Mouse (Mus musculus) thymus, postnatal 4 days (tissue): ENCODE measurements around the gene Mapk10.

Experiments used
- DNase-seq: peaks from one replicate; pipeline ENCODE4 v3.0.0; 2021

Mapk10 gene

DNA sequence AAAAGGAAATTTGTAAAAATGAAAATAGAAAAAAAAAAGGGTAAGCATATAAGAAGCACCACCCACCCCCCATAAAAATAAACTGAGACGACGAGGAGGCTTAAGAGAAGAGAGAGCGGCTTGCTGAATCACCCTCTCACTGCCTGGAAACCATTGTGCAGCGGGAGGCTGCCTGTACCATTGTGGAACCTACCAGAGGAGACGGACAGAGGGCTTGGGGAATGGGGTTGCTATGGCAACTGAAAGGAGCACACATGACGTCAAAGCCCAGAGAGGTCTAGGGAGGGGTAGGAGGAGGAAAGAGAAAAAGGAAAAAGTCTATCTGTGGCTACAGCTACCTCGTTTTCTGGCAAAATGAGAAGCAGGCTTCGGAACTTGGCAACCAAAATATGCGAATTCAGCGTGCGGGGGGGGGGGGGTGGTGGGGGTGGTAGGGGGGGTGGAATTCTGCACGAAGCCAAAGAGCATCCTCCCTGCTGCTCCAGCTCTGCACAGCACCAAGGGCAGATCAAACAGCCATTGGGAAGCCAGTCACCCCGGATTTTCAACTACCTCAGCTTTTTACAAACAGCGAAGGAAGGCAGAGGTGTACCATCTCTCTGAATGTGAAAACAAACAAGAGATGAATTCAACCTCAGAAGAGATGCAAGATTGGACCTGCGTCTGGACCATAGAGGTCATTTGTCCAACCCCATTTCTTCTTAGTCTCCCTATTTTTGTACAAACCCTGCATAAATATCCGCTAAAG is at the start of gene Mapk10:
TSS of gene Mapk10 (minus strand) at position 234 of the 748 bp plus-strand sequence.
- no peak for DNase-seq

DNA sequence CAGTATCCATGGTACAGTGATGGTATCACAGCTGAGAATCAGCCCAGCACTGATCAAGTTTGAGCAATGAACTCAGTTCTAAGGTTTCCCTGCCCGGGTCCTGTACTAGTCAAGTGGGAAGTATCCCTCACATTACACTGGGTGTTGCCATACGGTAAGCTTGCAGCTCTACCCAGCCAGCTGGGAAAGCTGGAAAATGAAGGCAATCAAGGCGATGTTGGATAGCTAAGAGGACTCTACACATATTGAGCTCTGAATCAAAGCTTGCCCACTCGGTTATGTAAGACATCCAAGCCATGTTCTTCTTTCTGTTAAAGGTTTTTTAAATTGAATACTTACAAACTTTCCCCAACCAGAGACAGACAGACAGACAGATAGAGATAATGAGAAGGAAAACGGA is 45.0 kb upstream of the Mapk10 start:
- no peak for DNase-seq

DNA sequence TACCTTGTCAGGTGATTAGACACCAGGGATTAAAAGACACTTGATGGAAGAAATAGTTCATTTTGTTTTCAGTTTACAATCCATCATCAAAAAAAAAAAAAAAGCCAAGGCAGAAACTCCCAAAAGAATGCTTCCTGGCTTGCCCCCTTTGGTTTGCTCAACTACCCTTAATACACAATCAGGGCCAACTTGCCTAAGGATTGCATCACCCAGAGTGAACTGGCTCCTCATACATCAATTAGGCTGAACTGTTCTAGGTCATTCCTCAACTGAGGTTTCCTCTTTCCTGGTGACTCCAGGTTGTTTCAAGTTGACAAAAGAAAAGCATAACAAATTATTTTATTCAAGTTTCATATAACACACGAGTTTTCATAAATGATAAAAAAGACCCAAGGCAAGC is 31.3 kb upstream of the Mapk10 start:
- DNase-seq, result no peak

DNA sequence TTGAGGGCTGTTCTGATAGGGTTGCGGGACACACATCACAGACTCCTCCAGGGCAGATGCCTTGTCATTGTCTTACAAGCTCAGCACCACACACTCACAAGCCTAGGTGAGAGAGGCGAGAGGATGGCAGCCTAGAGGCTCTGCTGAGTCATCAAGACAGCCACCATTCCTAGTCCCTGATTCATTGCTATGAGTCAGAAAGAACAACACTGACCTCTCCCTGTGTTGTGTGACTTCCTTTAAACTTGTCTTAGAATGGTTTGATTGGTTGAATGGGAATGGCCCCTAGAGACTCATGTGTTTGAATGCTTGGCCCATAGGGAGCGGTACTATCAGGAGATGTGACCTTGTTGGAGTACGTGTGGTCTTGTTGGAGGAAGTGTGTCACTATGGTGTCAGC is 20.7 kb upstream of the Mapk10 start:
- DNase-seq, result no peak

DNA sequence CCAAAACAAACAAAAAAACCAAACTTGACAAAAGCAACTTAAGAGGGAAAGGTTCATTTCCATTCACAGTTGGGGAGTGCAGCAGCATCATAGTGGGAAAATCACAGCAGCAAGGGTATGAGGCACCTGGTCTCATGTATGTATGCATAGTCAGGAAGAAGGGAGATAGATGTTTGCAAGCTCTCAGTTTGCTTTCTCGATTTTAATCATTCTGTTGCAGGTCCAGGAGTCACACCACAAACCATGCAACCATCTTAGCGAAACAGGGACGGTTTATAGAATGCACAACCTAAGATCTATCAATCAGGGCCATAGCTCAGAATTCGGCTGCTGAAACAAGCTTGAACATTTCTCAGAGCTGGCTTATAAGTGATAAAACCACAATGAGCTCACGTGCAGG is 19.2 kb upstream of the Mapk10 start:
- no peak for DNase-seq

DNA sequence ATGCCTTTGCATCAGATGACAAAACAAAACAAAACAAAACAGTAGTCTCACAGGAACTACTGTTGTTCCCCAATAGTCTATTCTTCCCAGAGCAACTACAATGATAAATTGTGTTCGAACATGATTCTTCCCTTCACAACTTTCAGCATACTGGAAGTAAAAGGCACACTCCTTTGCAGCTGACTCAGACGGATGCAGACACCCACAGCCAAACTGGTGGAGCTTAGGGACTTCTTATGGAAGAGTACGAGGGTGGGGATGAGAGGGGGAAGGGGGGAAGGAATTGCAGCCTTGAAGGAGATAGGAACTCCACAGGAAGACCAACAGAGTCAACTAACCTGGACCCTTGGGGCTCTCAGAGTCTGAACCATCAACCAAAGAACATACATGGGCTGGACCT is 18.2 kb upstream of the Mapk10 start:
- no peak for DNase-seq

DNA sequence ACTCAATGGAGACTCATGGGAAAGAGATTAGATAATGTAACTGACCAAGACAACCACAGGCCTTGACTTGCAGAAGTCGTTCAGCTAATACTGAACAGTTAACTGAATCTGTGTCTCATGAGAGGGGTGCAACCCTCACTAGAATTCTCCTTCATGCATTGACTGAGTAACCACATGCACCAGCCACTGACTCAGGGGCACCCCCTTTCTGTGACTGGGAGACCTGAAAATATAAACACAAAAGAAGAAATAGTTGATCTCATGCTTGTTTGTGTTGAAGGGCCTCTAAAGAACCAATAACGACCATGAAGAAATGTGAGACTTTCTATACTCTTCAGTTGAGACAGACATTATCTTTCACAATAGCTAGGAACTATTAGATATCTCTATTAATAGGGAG is 10.9 kb upstream of the Mapk10 start:
- DNase-seq, result no peak

DNA sequence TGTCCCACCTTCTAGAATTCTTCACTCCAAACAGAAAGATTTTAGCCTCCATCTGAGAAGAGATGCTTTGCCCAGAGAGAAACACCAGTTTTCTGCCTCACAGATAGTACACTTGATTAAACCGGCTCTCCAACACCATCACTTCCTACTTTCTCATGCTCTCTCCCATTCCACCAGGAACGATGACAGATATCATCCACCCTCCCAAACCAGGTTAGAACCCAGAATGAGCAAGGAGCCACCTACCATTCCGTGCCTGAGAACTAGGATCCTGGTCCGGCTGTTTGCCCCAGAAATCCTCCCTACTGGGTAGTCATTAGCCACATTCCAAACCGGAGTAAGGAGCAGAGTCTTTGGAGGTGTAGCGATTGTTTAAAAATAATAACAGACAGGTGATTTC is 490 bp downstream of the Mapk10 start:
- DNase-seq, result no peak

DNA sequence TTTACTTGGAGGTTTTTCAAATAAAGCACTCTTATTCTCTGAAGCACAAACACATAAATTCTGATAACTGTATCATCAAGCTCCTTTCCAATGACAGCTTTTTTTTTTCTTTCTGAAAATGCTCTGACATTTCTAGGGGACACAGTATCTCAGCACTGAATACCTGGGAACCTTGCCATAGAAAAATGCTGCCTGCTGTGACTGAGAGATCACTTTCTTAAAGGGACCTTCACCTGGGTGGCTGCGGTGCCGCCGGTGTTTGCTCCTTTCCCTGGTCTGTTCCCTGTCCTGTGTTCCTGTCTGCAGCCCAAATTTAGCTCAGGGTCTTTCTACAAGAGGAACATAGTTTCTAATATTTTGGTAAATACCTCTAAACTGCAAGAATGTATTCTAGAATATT is 1.1 kb downstream of the Mapk10 start:
- DNase-seq, result no peak

DNA sequence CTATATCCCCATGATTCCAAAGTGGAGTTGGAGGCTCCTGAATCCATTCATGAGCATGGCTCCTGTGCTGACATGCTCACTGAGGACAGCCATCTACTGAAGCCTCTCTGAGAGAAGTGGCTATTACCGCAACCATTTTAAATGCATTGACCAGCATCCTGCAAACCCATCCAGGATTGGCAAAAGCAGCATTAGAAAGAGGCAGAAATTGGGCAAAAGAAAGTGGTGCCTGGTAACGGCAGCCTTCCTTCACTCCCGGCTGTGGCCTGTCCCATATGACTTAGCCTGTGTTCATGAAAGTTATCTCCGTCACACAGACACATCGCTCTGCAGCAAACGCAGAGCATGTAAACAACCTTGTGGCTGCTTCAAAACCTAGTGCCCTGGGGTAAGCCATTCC is 1.6 kb downstream of the Mapk10 start:
- no peak for DNase-seq

DNA sequence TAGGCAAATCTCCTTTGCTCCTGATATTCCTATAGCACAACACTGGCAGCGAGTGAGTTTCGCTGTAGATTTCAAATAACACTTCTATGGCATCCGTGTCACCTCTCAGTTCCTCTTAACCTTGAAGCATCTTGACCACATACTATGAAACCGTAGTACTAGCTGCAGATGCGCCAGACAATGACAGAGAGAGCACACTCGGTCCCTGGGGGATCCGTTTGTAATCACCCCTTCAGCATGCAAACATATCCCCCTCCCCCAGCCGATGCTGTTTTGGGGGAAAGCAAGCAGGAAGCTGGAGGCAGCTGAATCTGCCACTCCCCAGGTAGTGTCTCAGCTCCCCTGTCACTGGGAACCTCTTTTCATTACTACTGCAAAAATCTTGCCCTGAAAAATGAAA is 2.3 kb downstream of the Mapk10 start:
- DNase-seq, result no peak

DNA sequence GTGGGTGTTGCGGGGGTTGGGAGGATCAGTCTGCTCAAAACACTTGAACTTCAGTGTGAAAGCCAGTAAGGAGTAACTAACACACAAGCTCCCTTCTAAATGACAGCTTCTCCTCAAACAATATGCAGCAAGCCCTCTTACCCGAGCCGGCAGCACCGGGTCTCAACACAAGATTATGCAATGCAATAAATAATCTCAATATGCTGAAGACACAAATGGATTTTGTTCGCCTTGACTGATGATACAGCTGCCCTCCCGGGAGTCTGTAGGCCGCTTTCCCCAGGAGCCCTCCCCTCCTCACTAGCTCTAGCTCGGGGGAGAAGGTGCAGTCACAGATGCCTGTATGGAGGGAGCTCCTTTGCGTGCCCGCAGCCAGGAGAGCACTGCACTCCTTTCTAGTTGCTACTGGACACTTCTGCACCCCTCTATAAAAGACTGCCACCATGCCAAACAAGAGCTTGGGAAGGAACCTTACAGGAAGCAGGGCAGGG is 3.1 kb downstream of the Mapk10 start:
- DNase-seq, result no peak

DNA sequence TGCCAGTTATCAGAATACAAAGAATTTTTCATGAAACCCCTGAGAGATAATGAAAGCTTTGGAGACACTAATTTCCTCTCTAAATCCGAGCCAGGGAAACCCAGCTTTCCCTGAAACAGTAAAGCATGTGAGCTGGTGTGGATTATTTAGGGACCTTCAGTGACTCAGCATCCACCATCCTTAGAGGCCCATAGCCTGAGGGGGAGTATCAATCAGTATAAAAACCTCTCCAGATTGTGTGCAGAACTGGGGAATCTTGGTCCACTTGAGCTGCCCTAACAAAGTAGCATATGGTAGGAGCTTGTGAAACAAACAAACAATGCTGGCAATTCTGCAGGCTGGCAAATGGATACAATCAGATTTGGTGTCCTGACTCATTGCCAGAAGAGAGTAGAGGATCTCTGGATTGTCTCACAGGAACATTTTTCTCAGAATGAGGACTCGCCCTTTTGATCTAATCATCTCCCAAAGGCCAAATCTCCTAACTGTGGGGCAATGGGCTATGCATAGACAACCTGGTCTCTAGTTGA is 13.3 kb downstream of the Mapk10 start:
- no peak for DNase-seq

DNA sequence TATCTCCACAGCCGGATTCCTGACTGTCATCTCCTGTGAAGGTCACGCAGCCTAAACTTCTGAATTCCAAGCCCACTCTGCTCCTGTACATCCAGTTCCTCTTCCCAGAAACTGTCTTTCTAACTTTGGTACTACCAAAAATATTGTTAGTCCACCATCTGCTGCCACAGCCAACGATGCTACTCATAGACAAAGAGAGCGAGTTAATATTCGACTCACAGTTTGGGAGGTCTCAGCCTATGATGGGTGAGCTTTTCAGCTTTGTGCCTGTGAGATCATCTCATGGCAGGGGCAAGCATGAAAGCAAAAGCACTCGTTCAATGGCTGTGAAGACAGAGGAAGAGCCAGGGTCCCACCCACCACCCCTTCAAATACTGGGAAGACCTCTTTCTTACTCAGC is 16.6 kb downstream of the Mapk10 start:
- DNase-seq, result no peak

DNA sequence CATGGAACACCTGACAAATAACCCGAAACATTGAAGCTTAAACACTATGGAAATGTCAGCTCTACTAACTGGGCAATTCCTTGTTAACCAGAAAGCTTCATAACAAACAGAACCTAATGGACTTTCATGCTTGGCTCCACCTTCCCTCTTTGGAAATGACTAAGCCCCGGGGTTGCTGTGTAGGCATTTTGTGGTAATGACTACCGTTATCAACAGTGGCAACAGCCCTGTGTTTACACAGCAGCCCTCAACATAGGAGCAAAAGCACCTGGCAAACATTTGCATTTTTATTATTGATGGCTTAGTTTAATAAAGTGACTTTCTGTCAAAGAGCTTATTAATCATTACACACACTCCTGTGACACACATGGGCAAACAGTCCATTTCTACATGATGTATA is 17.4 kb downstream of the Mapk10 start:
- DNase-seq, result no peak

DNA sequence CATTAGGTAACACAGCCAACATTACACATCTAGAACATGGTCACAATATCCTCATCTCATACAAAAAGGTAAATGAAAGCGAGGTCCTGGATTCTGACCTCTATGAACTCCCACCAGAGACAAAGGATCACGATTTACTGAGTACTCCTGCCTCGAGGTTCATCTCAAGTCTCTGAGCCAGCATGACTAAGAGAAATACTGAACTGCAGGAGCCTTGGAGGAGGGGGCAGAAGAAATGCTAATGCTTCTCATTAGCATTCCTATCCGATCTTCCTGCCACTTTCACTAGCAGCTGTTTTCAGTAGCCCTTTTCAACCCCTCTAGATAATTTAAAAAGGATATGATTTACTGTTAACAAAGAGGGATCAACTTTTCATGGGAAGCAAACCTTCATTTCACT is 19.6 kb downstream of the Mapk10 start:
- DNase-seq, result no peak

DNA sequence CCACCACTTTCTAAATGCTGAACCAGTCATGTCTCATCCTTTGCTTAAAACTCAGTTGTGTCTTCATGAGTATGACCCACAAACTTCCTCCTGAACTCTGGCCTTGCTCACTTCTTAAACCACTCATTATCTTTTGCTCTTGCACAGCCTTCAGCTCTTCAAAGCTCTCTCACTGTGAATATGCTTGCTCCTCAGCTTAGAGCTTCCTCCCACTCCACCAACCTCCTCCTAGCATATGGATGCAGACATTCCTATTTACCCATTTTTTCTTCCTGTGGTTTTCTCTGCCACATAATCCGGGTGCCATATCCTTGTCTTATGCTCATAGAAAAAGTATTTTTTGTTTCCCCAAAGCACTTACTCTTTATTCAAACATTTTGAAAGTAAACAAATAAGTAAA is 26.9 kb downstream of the Mapk10 start:
- DNase-seq, result no peak

DNA sequence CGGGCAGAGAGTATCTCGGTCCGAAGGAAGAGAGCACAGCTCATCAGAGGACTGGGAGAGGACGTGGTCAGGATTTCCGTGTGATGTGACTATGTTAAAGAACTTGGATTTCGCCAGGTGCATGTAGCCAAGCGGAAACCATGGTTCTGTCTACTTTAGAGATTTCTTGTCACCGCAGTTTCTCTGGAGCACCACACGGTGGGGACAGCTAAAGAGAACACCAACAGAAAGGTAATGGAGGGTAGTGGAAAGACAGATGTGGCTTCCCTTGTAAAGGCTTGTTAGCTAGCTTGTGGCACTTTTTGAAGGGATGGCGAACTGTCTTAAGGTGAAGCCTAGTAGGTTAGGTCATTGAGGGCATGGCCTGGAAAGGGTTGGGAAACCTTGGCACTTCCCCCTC is 29.5 kb downstream of the Mapk10 start:
- no peak for DNase-seq

DNA sequence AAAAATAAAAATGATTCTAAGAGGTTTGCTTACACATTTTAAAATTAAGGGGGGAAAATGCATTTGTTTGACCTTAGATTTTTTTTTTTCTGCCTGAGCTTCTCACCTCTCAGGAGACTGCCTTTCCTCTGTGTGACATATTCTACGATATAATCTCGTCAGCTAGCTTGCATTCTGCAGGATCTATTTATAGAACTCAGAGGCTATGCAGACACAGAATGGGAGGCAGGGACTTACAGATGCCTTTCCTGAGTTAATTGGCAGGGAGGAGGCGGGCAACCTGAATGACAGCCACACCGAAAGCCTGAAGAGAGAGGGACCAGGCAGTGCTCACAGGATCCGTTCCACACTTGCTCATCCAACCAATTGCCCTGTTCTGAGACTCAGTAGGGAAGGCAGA is 34.1 kb downstream of the Mapk10 start:
- no peak for DNase-seq

DNA sequence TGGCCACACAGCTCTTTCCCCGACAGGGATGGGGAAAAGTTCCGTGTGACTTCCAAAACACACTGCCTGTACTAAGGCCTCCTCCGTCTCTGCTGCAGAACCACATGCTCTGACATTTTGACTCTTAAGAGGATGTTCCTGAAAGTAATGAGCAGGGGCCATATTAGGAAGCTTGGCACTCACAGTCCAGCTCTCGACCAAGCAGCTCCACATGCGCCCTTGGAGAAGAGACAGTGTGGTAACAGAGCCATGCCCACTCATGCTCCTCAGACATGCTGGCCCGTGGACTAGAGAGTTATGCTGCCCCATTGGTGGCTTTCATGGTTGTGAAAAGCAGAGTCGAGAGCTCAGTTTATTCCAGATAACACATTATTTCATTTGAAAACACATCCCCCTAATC is 35.1 kb downstream of the Mapk10 start:
- DNase-seq, result no peak

DNA sequence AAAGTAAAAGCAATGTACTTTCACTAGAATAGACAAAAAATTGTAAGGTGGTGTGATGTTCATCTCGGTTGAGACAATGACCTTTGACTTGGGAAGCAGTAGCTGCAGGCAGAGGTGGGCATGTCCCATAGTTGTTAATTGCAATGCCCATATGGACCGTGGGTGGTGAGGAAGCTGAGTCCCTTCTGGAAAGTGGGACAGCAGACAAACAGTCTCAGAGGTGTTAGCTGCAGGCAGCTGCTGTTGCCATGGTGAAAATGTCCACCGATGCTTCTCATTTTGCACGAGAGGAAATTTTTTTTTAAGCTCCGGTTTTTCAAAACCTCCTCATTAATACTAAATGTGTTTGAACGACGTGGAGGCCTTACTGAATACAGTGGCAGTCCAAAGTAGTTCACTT is 36.5 kb downstream of the Mapk10 start:
- DNase-seq, result no peak

DNA sequence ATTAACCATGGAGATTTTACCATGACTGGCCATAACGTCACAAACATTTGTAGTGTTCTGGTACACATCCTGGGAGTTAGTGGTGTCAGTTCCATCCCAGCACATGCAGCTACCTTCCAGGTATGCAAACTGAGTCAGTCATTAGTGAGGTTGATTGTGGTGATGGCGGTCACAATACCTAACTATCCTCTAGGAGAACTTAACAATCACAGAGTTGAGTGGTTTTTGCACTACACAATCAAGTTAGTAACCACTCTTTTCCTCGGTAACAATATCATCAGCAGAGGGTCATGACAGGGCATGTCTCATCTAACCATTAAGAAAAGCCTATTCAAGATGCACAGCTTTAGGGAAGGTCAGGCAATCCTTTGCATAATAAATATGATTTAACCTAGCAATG is 39.9 kb downstream of the Mapk10 start:
- DNase-seq, result no peak

DNA sequence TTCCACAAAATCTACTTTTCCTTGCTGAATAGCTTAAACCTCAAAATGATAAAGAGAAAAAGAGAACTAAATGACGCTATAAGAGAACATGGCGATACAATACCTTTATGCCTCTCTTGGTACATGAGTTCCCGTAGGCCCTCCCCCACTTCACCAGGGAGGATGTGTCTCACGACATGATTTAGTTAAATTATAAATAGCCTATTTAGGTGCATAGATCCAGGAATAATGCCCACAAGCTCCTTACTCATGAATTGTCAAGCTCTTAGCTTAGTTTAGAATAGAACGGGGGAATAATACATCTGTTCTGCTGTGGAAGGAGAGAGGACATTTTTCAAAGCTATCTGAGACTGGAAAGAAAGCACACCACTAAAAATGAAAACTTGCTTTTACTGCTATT is 43.8 kb downstream of the Mapk10 start:
- no peak for DNase-seq

DNA sequence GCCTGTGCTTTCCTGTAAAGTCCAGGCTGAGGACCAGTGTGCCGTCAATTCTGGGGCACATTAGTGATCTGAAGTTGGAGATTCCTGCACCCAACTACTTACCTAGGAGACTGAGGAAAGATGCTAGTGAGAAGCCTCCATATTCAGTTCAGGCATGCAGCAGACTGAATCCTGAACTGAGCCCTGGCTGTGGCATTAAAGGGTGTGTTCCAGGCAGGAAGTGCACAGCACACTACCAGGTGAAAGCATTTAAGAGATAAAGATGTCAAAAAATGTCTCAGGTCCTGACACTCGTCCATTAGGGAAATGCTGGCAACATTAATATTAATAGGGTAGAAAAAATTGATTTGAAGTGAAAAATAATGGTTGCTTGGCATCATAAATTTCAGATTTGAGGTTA is 44.4 kb downstream of the Mapk10 start:
- no peak for DNase-seq

DNA sequence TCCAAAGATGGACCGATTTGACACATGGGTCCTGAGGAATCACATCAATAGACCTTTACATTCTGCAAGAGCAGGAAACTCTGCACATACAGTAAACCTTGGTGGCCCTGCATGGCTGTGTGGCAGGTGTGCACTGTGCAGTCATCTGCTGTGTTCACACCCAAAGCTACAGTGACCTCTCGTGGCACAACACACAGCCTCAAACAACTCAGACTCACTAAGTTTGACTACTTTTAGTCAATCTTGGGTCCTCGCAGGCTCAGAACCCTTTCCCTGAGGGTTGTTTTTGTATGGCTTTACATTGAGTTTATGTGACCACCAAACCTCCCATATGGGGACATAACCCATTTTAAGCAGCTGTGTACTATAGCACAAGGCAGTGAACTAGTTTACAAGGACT is 47.1 kb downstream of the Mapk10 start:
- no peak for DNase-seq
